Mouse (Mus musculus) forebrain, embryonic 14.5 days (tissue): ENCODE measurements around the gene Pde4b. TPM values are rescaled to one million over a fixed set of nuclear protein-coding genes. Genes with fewer than 3 reads are reported as not detected.
A peak's percentile ranks its signal among the peaks of the same experiment; 100 is the strongest.

Source experiments
- ATAC-seq: fragments of 200-750 bp; cut with Nextera tagmentation; 2 replicates; pipeline ENCODE4 v1.8.0; 2017; ENCODE audit warnings: mild to moderate bottlenecking, moderate library complexity
- DNase-seq: peaks from one replicate; pipeline ENCODE4 v3.0.0-alpha.2; 2015; ENCODE audit warnings: low spot score
- H3K27ac ChIP-seq: fragments of 300-500 bp; sonication (generic); 2 replicates; pipeline ENCODE4 v1.5.1; 2014; ENCODE audit warnings: low read depth, mild to moderate bottlenecking, control low read depth, low read length, moderate library complexity
- H3K27me3 ChIP-seq: fragments of 300-500 bp; sonication (generic); replicated peaks from 2 replicates; pipeline ENCODE4 v1.6.1; 2014; ENCODE audit warnings: low read length, control low read depth, mixed read lengths; ENCODE audit not compliant: control insufficient read depth, insufficient read depth
- H3K36me3 ChIP-seq: fragments of 300-500 bp; sonication (generic); 2 replicates; pipeline ENCODE4 v1.6.1; 2014; ENCODE audit warnings: low read length, control low read depth; ENCODE audit not compliant: control insufficient read depth, insufficient read depth
- H3K4me1 ChIP-seq: fragments of 300-500 bp; sonication (generic); 2 replicates; pipeline ENCODE4 v1.6.1; 2014; ENCODE audit warnings: antibody characterized with exemption, low read length, control low read depth; ENCODE audit not compliant: control insufficient read depth, insufficient read depth
- H3K4me2 ChIP-seq: fragments of 300-500 bp; sonication (generic); 2 replicates; pipeline ENCODE4 v1.6.1; 2014; ENCODE audit warnings: mild to moderate bottlenecking, control low read depth, low read length
- H3K4me3 ChIP-seq: fragments of 300-500 bp; sonication (generic); 2 replicates; pipeline ENCODE4 v1.5.1; 2014; ENCODE audit warnings: low read depth, low read length, control low read depth
- H3K9ac ChIP-seq: fragments of 300-500 bp; sonication (generic); 2 replicates; pipeline ENCODE4 v1.6.1; 2014; ENCODE audit warnings: mild to moderate bottlenecking, low read length, control low read depth, moderate library complexity
- H3K9me3 ChIP-seq: fragments of 300-500 bp; sonication (generic); replicated peaks from 2 replicates; pipeline ENCODE4 v1.6.1; 2016; ENCODE audit warnings: low read length, control low read depth, mixed read lengths; ENCODE audit not compliant: control insufficient read depth
- WGBS: fragments of 180-500 bp; shearing (Covaris S2); extraction: QIAGEN DNeasy Blood & Tissue Kit; methylation state at CpG from one replicate; pipeline ENCODE4 v1.1.7; 2014; 5-methylcytosine and 5-hydroxymethylcytosine counted together
- polyA plus RNA-seq: library from polyadenylated mRNA; unstranded; fragments of >200 nt; fragmentation: Nextera tagmentation; extraction: Ambion mirVana; gene quantifications from 2 replicates; pipeline ENCODE4 v1.2.1, GENCODE M21; 2014

Gene Pde4b
- polyA plus RNA-seq, 1 experiment from 2014 or later = 30.8 TPM

DNA sequence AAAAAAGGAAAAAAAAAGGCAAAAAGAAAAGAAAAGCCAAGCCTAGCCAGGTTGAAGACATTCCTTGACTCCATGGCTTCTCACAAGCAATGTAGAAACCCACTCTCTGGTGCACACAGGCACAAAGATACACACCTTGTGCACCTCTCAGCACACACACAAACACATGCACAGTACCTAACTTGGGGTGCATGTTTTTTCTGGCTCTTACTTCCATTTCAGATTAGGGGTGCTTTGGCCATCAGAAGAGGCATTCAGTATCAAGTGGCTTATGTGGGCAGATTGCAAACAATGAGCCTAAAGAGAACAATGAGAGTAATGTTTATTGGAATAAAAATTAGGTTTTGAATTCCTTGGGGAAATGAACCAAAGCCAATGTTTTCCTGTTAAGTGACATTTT lies 166.7 kb downstream of the Pde4b start:
- H3K27ac ChIP-seq = 0 out of 2 replicates have a peak overlapping the region, but pooled peaks have one; percentile 77

GRCm38 (mm10) chr4:102254466-102255294 lies 167.3 kb downstream of the Pde4b start:
- no peaks in the 10 kb centered on the region for H3K27me3 ChIP-seq
- 1% methylated on average over 15 of the region's 15 CpGs for WGBS
- peaks cover 16% of the 10 kb centered on the region; the same call in 1 of the 2 replicates for H3K4me1 ChIP-seq
- peak; percentile 88 for DNase-seq
- H3K27ac ChIP-seq = peak overlapping the region; percentile 77
- peak overlapping the region; percentile 36 for H3K4me3 ChIP-seq
- no peaks in the 10 kb centered on the region for H3K36me3 ChIP-seq
- peak; percentile 91 for ATAC-seq
- H3K9ac ChIP-seq = peak overlapping the region; percentile 63
- H3K4me2 ChIP-seq = peak overlapping the region; percentile 69
- no peaks in the 10 kb centered on the region for H3K9me3 ChIP-seq

More for the DNA sequence above, 166.7 kb downstream of the Pde4b start:
- H3K4me1 ChIP-seq = peaks cover 16% of the 10 kb centered on the region; the same call in 1 of the 2 replicates
- DNase-seq (no peak), ATAC-seq (peak; percentile 6)
- no peaks in the 10 kb centered on the region for H3K27me3 ChIP-seq
- no peaks in the 10 kb centered on the region for H3K9me3 ChIP-seq
- H3K4me3 ChIP-seq = peak overlapping the region; percentile 36; the same call in 1 of the 2 replicates
- peak overlapping the region; percentile 69 for H3K4me2 ChIP-seq
- H3K36me3 ChIP-seq = no peaks in the 10 kb centered on the region
- 0 out of 2 replicates have a peak overlapping the region, but pooled peaks have one; percentile 63 for H3K9ac ChIP-seq

GRCm38 (mm10) chr4:102255295-102255670 lies 167.9 kb downstream of the Pde4b start:
- ATAC-seq (peak; percentile 16; the same call in 1 of the 2 replicates), DNase-seq (no peak)
- peak overlapping the region; percentile 69 for H3K4me2 ChIP-seq
- H3K4me3 ChIP-seq = peak overlapping the region; percentile 36
- H3K36me3 ChIP-seq = no peaks in the 10 kb centered on the region
- peak overlapping the region; percentile 63 for H3K9ac ChIP-seq
- peak overlapping the region; percentile 77 for H3K27ac ChIP-seq
- H3K4me1 ChIP-seq = peaks cover 16% of the 10 kb centered on the region; the same call in 1 of the 2 replicates
- WGBS = 20% methylated on average over 9 of the region's 9 CpGs
- H3K27me3 ChIP-seq = no peaks in the 10 kb centered on the region
- H3K9me3 ChIP-seq = no peaks in the 10 kb centered on the region

GRCm38 (mm10) chr4:102256170-102256960 lies 169.0 kb downstream of the Pde4b start:
- Histone ChIP-seq H3K36me3 (no peaks in the 10 kb centered on the region), H3K4me3 (peak overlapping the region; percentile 36), H3K4me1 (peaks cover 16% of the 10 kb centered on the region; the same call in 1 of the 2 replicates), H3K9me3 (no peaks in the 10 kb centered on the region), H3K4me2 (peak overlapping the region; percentile 69), H3K27me3 (no peaks in the 10 kb centered on the region), H3K9ac (no peak overlapping the region), H3K27ac (no peak overlapping the region)
- ATAC-seq (no peak), DNase-seq (peak; percentile 31)
- WGBS = 69% methylated on average over 6 of the region's 6 CpGs

- H3K9ac ChIP-seq = no peak overlapping the region
- H3K36me3 ChIP-seq = no peaks in the 10 kb centered on the region
- no peak overlapping the region for H3K27ac ChIP-seq
- H3K4me1 ChIP-seq = peaks cover 10% of the 10 kb centered on the region; the same call in 1 of the 2 replicates
- H3K4me3 ChIP-seq = no peak overlapping the region
- no peaks in the 10 kb centered on the region for H3K27me3 ChIP-seq
- H3K9me3 ChIP-seq = no peaks in the 10 kb centered on the region
- ATAC-seq (no peak), DNase-seq (no peak)
- H3K4me2 ChIP-seq = no peak overlapping the region
Measured at GRCm38 (mm10) chr4:102260216-102260615, 172.9 kb downstream of the Pde4b start.

GRCm38 (mm10) chr4:102272313-102272712 lies 185.0 kb downstream of the Pde4b start:
- ATAC-seq = no peak
- no peak overlapping the region for H3K9ac ChIP-seq
- no peaks in the 10 kb centered on the region for H3K36me3 ChIP-seq
- no peak overlapping the region for H3K4me3 ChIP-seq
- DNase-seq = no peak
- no peak overlapping the region for H3K27ac ChIP-seq
- WGBS = 84% methylated on average over 3 of the region's 3 CpGs
- H3K4me1 ChIP-seq = no peaks in the 10 kb centered on the region; the same call in 1 of the 2 replicates
- H3K9me3 ChIP-seq = no peaks in the 10 kb centered on the region
- H3K27me3 ChIP-seq = no peaks in the 10 kb centered on the region
- H3K4me2 ChIP-seq = no peak overlapping the region

GRCm38 (mm10) chr4:102272749-102273148 lies 185.4 kb downstream of the Pde4b start:
- H3K4me1 ChIP-seq = no peaks in the 10 kb centered on the region; the same call in 1 of the 2 replicates
- H3K9ac ChIP-seq = no peak overlapping the region
- no peak overlapping the region for H3K27ac ChIP-seq
- no peaks in the 10 kb centered on the region for H3K27me3 ChIP-seq
- DNase-seq (no peak), ATAC-seq (no peak)
- H3K36me3 ChIP-seq = no peaks in the 10 kb centered on the region
- H3K4me2 ChIP-seq = no peak overlapping the region
- H3K9me3 ChIP-seq = no peaks in the 10 kb centered on the region
- no peak overlapping the region for H3K4me3 ChIP-seq
- WGBS = 93% methylated on average over 4 of the region's 4 CpGs

- H3K4me3 ChIP-seq = no peak overlapping the region
- DNase-seq (peak; percentile 42), ATAC-seq (no peak)
- no peak overlapping the region for H3K9ac ChIP-seq
- H3K27ac ChIP-seq = no peak overlapping the region
- H3K4me1 ChIP-seq = no peaks in the 10 kb centered on the region; the same call in 1 of the 2 replicates
- WGBS = 75% methylated on average over 4 of the region's 4 CpGs
- no peaks in the 10 kb centered on the region for H3K27me3 ChIP-seq
- no peak overlapping the region for H3K4me2 ChIP-seq
- no peaks in the 10 kb centered on the region for H3K36me3 ChIP-seq
- no peaks in the 10 kb centered on the region for H3K9me3 ChIP-seq
Measured at GRCm38 (mm10) chr4:102275716-102276115, 188.4 kb downstream of the Pde4b start.
